Mouse (Mus musculus): ENCODE data around the gene Gsdma2. TPM values are rescaled to one million over a fixed set of nuclear protein-coding genes. Genes with fewer than 3 reads are reported as not detected.
"Not testable (repeated sequence)": the region's sequence is repeated elsewhere in the genome, so short reads cannot be mapped to it uniquely, and the experiment has no call there.

Gene Gsdma2
- total RNA-seq, 1 experiment = not detected

DNA sequence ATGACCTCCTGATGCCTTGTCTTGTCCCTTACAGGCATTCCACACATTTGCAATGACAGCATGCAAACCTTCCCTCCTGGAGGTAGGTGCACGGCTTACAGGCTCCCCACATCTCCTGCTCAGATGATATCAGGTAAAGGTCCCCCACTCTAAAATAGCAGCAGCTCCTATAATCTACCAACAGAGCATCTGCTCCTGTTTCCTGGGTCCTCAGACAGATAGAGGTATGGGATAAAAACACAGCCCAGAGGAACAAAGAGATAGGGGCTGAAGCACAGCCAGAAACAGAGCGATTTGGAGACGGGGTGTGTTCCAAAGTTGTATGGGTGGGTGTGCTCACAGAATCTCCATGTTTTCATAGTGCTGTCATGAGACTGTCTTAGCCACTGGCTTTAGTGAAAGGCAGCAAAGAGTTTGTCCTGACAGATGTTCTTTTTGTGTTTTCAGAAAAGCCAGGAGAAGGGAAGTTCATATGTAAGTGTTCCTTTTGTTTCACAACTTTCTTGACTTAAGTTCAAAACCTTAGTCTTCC is 24.8 kb downstream of the Gsdma2 start:
- TF ChIP-seq CHD2 (IDR thresholded peaks at IDR 0.05; ENCODE audit: low read depth, low read length) = no peak
- TF ChIP-seq HCFC1 (IDR thresholded peaks at IDR 0.05; ENCODE audit: borderline replicate concordance, insufficient read depth, low read length) = no peak
- no peak for TF ChIP-seq MAFK (IDR thresholded peaks at IDR 0.05; ENCODE audit: insufficient read depth, low read depth, low read length)
- TF ChIP-seq ZNF384 (IDR thresholded peaks at IDR 0.05; ENCODE audit: low read depth, low read length) = no peak
- no peak for TF ChIP-seq ZC3H11A (IDR thresholded peaks at IDR 0.05; ENCODE audit: borderline replicate concordance, low read depth, low read length)
- no peak for DNase-seq (ENCODE audit: low read depth, low spot score)
- H3K9ac ChIP-seq (ENCODE audit: insufficient read depth, low read depth, low read length, poor library complexity, severe bottlenecking) = no peak overlapping the region
- H3K4me1 ChIP-seq (ENCODE audit: control insufficient read depth in 2 of 2, insufficient read depth in 2 of 2, low read length in 2 of 2, poor library complexity in 1 of 2) = peaks cover 4 to 7% of the 10 kb centered on the region in 2 experiments
- in situ Hi-C loops (cut with MboI; ENCODE audit: low sequenced_read_pairs in 2 of 2, unreplicated experiment in 2 of 2) = no loop called here
- no peaks in the 10 kb centered on the region for H3K36me3 ChIP-seq (ENCODE audit: control insufficient read depth, insufficient read depth, low read length, poor library complexity, severe bottlenecking)
- H3K9me3 ChIP-seq (ENCODE audit: control insufficient read depth, insufficient read depth, low read depth, low read length) = no peaks in the 10 kb centered on the region
- no peak overlapping the region for H3K4me3 ChIP-seq (ENCODE audit: insufficient read depth in 1 of 2, low read depth in 1 of 2, low read length in 2 of 2, poor library complexity in 1 of 2, severe bottlenecking in 1 of 2)
- no peak overlapping the region for H3K27ac ChIP-seq (ENCODE audit: insufficient read depth, low read depth, low read length, poor library complexity, severe bottlenecking)

DNA sequence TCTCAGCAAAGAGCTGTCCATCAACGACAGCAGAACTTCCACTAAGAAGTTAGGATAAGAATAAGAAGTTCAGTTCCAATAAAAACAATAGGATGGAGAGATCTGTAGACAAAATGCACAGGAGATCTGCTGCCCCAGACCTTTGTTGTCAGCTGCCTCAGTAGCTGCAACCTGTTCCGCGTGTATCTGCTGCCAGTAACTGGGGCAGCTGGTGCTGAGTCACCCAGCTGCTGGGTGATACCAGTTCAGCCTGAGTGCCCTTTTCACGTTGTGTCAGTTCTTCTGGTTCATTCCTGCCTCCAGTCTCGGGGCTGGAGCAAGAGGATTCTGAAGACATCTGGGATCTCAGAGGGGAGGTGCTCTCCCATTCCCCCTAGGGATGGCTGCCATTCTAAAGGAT is 25.3 kb downstream of the Gsdma2 start:
- Histone ChIP-seq H3K27ac (ENCODE audit: insufficient read depth, low read depth, low read length, poor library complexity, severe bottlenecking) (no peak overlapping the region), H3K9me3 (ENCODE audit: control insufficient read depth, insufficient read depth, low read depth, low read length) (no peaks in the 10 kb centered on the region), H3K9ac (ENCODE audit: insufficient read depth, low read depth, low read length, poor library complexity, severe bottlenecking) (no peak overlapping the region), H3K4me1 (ENCODE audit: control insufficient read depth in 2 of 2, insufficient read depth in 2 of 2, low read length in 2 of 2, poor library complexity in 1 of 2) (peaks cover 5 to 7% of the 10 kb centered on the region in 2 experiments), H3K4me3 (ENCODE audit: insufficient read depth in 1 of 2, low read depth in 1 of 2, low read length in 2 of 2, poor library complexity in 1 of 2, severe bottlenecking in 1 of 2) (no peak overlapping the region), H3K36me3 (ENCODE audit: control insufficient read depth, insufficient read depth, low read length, poor library complexity, severe bottlenecking) (no peaks in the 10 kb centered on the region)
- TF ChIP-seq ZC3H11A (IDR thresholded peaks at IDR 0.05; ENCODE audit: borderline replicate concordance, low read depth, low read length) (no peak), MAFK (IDR thresholded peaks at IDR 0.05; ENCODE audit: insufficient read depth, low read depth, low read length) (no peak), ZNF384 (IDR thresholded peaks at IDR 0.05; ENCODE audit: low read depth, low read length) (no peak), HCFC1 (IDR thresholded peaks at IDR 0.05; ENCODE audit: borderline replicate concordance, insufficient read depth, low read length) (no peak), CHD2 (IDR thresholded peaks at IDR 0.05; ENCODE audit: low read depth, low read length) (no peak)
- no peak for DNase-seq (ENCODE audit: low read depth, low spot score)
- in situ Hi-C loops (cut with MboI; ENCODE audit: low sequenced_read_pairs in 2 of 2, unreplicated experiment in 2 of 2) = no loop called here

DNA sequence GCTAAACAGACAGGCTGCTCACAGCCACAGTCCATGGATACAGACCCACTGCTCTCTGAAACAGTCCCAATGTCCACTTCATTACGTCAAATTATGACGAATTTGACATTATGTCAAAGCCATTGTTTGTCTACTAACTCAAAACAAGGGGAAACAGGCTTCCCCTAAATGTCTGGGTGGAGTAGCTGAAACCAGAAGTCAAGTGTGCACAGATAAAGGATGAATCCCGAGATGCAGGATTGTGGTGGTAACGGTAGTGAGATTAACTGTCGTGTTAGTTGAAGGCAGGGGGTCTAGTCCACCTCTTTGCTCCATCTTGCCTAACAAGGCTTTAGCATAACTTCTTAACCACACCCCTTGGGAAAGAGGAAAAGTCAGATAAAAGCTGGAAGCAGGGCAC is 25.9 kb downstream of the Gsdma2 start:
- no peak for TF ChIP-seq MAFK (IDR thresholded peaks at IDR 0.05; ENCODE audit: insufficient read depth, low read depth, low read length)
- TF ChIP-seq ZC3H11A (IDR thresholded peaks at IDR 0.05; ENCODE audit: borderline replicate concordance, low read depth, low read length) = no peak
- no peak for TF ChIP-seq ZNF384 (IDR thresholded peaks at IDR 0.05; ENCODE audit: low read depth, low read length)
- TF ChIP-seq CHD2 (IDR thresholded peaks at IDR 0.05; ENCODE audit: low read depth, low read length) = no peak
- TF ChIP-seq HCFC1 (IDR thresholded peaks at IDR 0.05; ENCODE audit: borderline replicate concordance, insufficient read depth, low read length) = no peak
- no peaks in the 10 kb centered on the region for H3K36me3 ChIP-seq (ENCODE audit: control insufficient read depth, insufficient read depth, low read length, poor library complexity, severe bottlenecking)
- no peaks in the 10 kb centered on the region for H3K9me3 ChIP-seq (ENCODE audit: control insufficient read depth, insufficient read depth, low read depth, low read length)
- in situ Hi-C loops (cut with MboI; ENCODE audit: low sequenced_read_pairs in 2 of 2, unreplicated experiment in 2 of 2) = no loop called here
- H3K4me3 ChIP-seq (ENCODE audit: insufficient read depth in 1 of 2, low read depth in 1 of 2, low read length in 2 of 2, poor library complexity in 1 of 2, severe bottlenecking in 1 of 2) = no peak overlapping the region
- H3K27ac ChIP-seq (ENCODE audit: insufficient read depth, low read depth, low read length, poor library complexity, severe bottlenecking) = no peak overlapping the region
- no peak for DNase-seq (ENCODE audit: low read depth, low spot score)
- peaks cover 5 to 7% of the 10 kb centered on the region in 2 experiments for H3K4me1 ChIP-seq (ENCODE audit: control insufficient read depth in 2 of 2, insufficient read depth in 2 of 2, low read length in 2 of 2, poor library complexity in 1 of 2)
- no peak overlapping the region for H3K9ac ChIP-seq (ENCODE audit: insufficient read depth, low read depth, low read length, poor library complexity, severe bottlenecking)

DNA sequence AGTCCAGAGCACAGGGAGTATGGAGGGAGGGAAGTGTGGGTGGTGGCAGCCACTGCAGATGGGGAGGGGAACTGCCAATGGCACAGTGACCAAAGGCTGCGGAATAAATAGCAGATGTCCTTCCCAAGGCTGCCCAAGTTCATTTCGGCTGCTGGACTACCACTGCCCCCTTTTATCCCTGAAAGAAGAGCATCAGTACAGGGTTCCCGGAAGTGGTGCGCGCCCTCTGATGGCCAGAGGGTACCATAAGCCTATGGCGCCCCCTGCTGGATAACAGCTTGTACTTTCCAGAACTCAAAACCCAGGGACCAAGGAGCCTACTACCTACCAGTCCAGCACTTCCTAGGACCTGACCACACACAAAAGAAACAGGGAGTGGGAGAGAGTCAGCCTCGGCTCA is 26.6 kb downstream of the Gsdma2 start:
- in situ Hi-C loops (cut with MboI; ENCODE audit: low sequenced_read_pairs in 2 of 2, unreplicated experiment in 2 of 2); DNase-seq (ENCODE audit: low read depth, low spot score): not testable (repeated sequence)

DNA sequence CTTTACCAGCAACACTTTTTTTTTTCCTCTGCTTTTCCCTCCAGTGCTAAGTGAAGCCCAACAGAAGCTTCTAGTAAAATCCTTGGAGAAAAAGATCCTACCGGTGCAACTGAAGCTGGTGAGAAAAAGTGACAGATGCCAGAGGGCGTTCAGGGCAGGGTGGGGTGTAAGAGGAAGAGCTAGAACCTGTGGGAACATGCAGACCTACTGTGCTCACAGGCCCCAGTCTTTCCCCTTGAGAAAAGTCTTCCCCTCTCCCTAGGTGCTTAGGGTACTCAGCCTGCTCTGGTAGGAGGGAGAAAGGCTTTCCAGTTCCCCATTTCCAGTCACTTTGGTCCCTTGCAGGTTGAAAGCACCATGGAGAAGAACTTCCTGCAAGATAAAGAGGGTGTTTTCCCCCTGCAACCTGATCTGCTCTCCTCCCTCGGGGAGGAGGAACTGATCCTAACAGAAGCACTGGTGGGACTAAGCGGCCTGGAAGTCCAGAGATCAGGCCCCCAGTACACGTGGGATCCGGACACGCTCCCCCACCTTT is 29.3 kb downstream of the Gsdma2 start:
- Histone ChIP-seq H3K9me3 (ENCODE audit: control insufficient read depth, insufficient read depth, low read depth, low read length) (no peaks in the 10 kb centered on the region), H3K4me1 (ENCODE audit: control insufficient read depth in 2 of 2, insufficient read depth in 2 of 2, low read length in 2 of 2, poor library complexity in 1 of 2) (peaks cover 11 to 17% of the 10 kb centered on the region in 2 experiments), H3K36me3 (ENCODE audit: control insufficient read depth, insufficient read depth, low read length, poor library complexity, severe bottlenecking) (no peaks in the 10 kb centered on the region), H3K4me3 (ENCODE audit: insufficient read depth in 1 of 2, low read depth in 1 of 2, low read length in 2 of 2, poor library complexity in 1 of 2, severe bottlenecking in 1 of 2) (no peak overlapping the region), H3K9ac (ENCODE audit: insufficient read depth, low read depth, low read length, poor library complexity, severe bottlenecking) (no peak overlapping the region), H3K27ac (ENCODE audit: insufficient read depth, low read depth, low read length, poor library complexity, severe bottlenecking) (no peak overlapping the region)
- in situ Hi-C loops (cut with MboI; ENCODE audit: low sequenced_read_pairs in 2 of 2, unreplicated experiment in 2 of 2) = no loop called here
- DNase-seq (ENCODE audit: low read depth, low spot score) = no peak
- TF ChIP-seq ZC3H11A (IDR thresholded peaks at IDR 0.05; ENCODE audit: borderline replicate concordance, low read depth, low read length) = no peak

More for the DNA sequence above, 26.6 kb downstream of the Gsdma2 start:
- not testable (repeated sequence) for H3K4me1 ChIP-seq (ENCODE audit: control insufficient read depth in 2 of 2, insufficient read depth in 2 of 2, low read length in 2 of 2, poor library complexity in 1 of 2); H3K36me3 ChIP-seq (ENCODE audit: control insufficient read depth, insufficient read depth, low read length, poor library complexity, severe bottlenecking); H3K4me3 ChIP-seq (ENCODE audit: insufficient read depth in 1 of 2, low read depth in 1 of 2, low read length in 2 of 2, poor library complexity in 1 of 2, severe bottlenecking in 1 of 2); H3K27ac ChIP-seq (ENCODE audit: insufficient read depth, low read depth, low read length, poor library complexity, severe bottlenecking); H3K9ac ChIP-seq (ENCODE audit: insufficient read depth, low read depth, low read length, poor library complexity, severe bottlenecking); H3K9me3 ChIP-seq (ENCODE audit: control insufficient read depth, insufficient read depth, low read depth, low read length)
